Mouse (Mus musculus) midbrain, embryonic 16.5 days (tissue): Measurements from ENCODE around the gene Itgax. TPM values are rescaled to one million over a fixed set of nuclear protein-coding genes. Genes with fewer than 3 reads are reported as not detected.

Source experiments
- ATAC-seq: fragments of 200-750 bp; cut with Nextera tagmentation; 2 replicates; pipeline ENCODE4 v1.8.0; 2017; ENCODE audit warnings: moderate TSS enrichment
- H3K27ac ChIP-seq: fragments of 300-500 bp; sonication (generic); 2 replicates; pipeline ENCODE4 v1.5.1; 2014; ENCODE audit warnings: mild to moderate bottlenecking, low read length, mixed read lengths
- H3K27me3 ChIP-seq: fragments of 300-500 bp; sonication (generic); 2 replicates; pipeline ENCODE4 v1.6.1; 2014; ENCODE audit warnings: low read depth, low read length, mixed read lengths; ENCODE audit not compliant: control insufficient read depth, insufficient read depth
- H3K36me3 ChIP-seq: fragments of 300-500 bp; sonication (generic); 2 replicates; pipeline ENCODE4 v1.6.1; 2014; ENCODE audit warnings: mild to moderate bottlenecking, low read length, moderate library complexity, mixed read lengths; ENCODE audit not compliant: control insufficient read depth, insufficient read depth
- H3K4me1 ChIP-seq: fragments of 300-500 bp; sonication (generic); 2 replicates; pipeline ENCODE4 v1.6.1; 2014; ENCODE audit warnings: mild to moderate bottlenecking, low read length, mixed read lengths; ENCODE audit not compliant: control insufficient read depth, insufficient read depth
- H3K4me2 ChIP-seq: fragments of 300-500 bp; sonication (generic); 2 replicates; pipeline ENCODE4 v1.6.1; 2014; ENCODE audit warnings: mild to moderate bottlenecking, low read length, mixed read lengths
- H3K4me3 ChIP-seq: fragments of 300-500 bp; sonication (generic); 2 replicates; pipeline ENCODE4 v1.5.1; 2014; ENCODE audit warnings: low read depth, mild to moderate bottlenecking, low read length, moderate library complexity, mixed read lengths
- H3K9ac ChIP-seq: fragments of 300-500 bp; sonication (generic); 2 replicates; pipeline ENCODE4 v1.6.1; 2014; ENCODE audit warnings: low read depth, low read length, mixed read lengths
- H3K9me3 ChIP-seq: fragments of 300-500 bp; sonication (generic); replicated peaks from 2 replicates; pipeline ENCODE4 v1.6.1; 2014; ENCODE audit warnings: mild to moderate bottlenecking, low read length, mixed read lengths; ENCODE audit not compliant: control insufficient read depth, poor library complexity, severe bottlenecking
- WGBS: fragments of 180-500 bp; shearing (Covaris S2); extraction: QIAGEN DNeasy Blood & Tissue Kit; methylation state at CpG from one replicate; pipeline ENCODE4 v1.1.7; 2014; 5-methylcytosine and 5-hydroxymethylcytosine counted together
- polyA plus RNA-seq: library from polyadenylated mRNA; unstranded; fragments of >200 nt; fragmentation: Nextera tagmentation; extraction: Ambion mirVana; gene quantifications from 2 replicates; pipeline ENCODE4 v1.2.1, GENCODE M21; 2015

Itgax gene
- polyA plus RNA-seq, 1 experiment from 2014 or later: 0.21 TPM

DNA sequence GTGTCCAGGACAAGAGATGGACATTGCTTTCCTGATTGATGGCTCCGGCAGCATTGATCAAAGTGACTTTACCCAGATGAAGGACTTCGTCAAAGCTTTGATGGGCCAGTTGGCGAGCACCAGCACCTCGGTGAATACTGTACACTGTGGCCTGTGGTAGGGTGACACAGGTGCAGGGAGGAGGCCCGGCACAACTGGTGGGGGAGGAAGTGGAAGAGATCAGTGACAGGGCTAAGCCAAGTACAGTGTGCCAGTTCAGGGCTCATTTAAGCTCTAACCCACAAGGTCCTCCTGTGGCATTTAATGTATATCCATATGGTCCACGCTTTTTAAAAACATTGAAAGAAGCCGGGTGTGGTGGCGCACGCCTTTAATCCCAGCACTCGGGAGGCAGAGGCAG is 52.3 kb downstream of the Itgax start:
- 93% methylated on average over 10 of the region's 10 CpGs for WGBS
- no peaks in the 10 kb centered on the region for H3K4me1 ChIP-seq
- no peak for ATAC-seq
- H3K4me2 ChIP-seq: no peak overlapping the region
- H3K9ac ChIP-seq: no peak overlapping the region
- H3K4me3 ChIP-seq: no peak overlapping the region
- H3K27ac ChIP-seq: no peak overlapping the region
- no peaks in the 10 kb centered on the region for H3K9me3 ChIP-seq
- H3K36me3 ChIP-seq: no peaks in the 10 kb centered on the region
- no peaks in the 10 kb centered on the region for H3K27me3 ChIP-seq

Other genes starting within 250 kb of the Itgax start
- gene Prss53, start 238.6 kb upstream of the Itgax start, polyA plus RNA-seq: 1.1 and 1.2 TPM in 2 replicates
- not detected in 2 replicates for gene Gm21974, start 234.1 kb upstream of the Itgax start, polyA plus RNA-seq
- 55.1 and 59.5 TPM in 2 replicates for gene Vkorc1, start 233.9 kb upstream of the Itgax start, polyA plus RNA-seq
- 61.3 and 67.1 TPM in 2 replicates for gene Bckdk, start 225.5 kb upstream of the Itgax start, polyA plus RNA-seq
- gene Kat8, start 217.0 kb upstream of the Itgax start, polyA plus RNA-seq: 46.9 and 48.3 TPM in 2 replicates
- 0.20 and 0.27 TPM in 2 replicates for gene Prss8, start 199.4 kb upstream of the Itgax start, polyA plus RNA-seq
- gene Prss36, start 182.8 kb upstream of the Itgax start, polyA plus RNA-seq: 12.2 and 13.4 TPM in 2 replicates
- gene Fus, start 162.1 kb upstream of the Itgax start, polyA plus RNA-seq: 283 and 325 TPM in 2 replicates
- gene Pycard, start 135.7 kb upstream of the Itgax start, polyA plus RNA-seq: 2.3 and 6.9 TPM in 2 replicates
- not detected in 2 replicates for gene Trim72, start 125.6 kb upstream of the Itgax start, polyA plus RNA-seq
- gene Itgam, start 66.9 kb upstream of the Itgax start, polyA plus RNA-seq: 0.83 and 0.90 TPM in 2 replicates
- gene Gm49368, start 66.9 kb upstream of the Itgax start, polyA plus RNA-seq: not detected in 2 replicates
- not detected in 2 replicates for gene Itgad, start 24.8 kb downstream of the Itgax start, polyA plus RNA-seq
- 0.38 TPM in 1 of 2 replicates, not detected in the other for gene Cox6a2, start 76.8 kb downstream of the Itgax start, polyA plus RNA-seq
- 12.4 and 12.7 TPM in 2 replicates for gene Armc5, start 107.8 kb downstream of the Itgax start, polyA plus RNA-seq
- 6.8 and 7.7 TPM in 2 replicates for gene 9130023H24Rik, start 108.5 kb downstream of the Itgax start, polyA plus RNA-seq
- gene Tgfb1i1, start 117.3 kb downstream of the Itgax start, polyA plus RNA-seq: 22.0 and 23.3 TPM in 2 replicates
- gene Slc5a2, start 136.1 kb downstream of the Itgax start, polyA plus RNA-seq: not detected in 2 replicates
- gene BC017158, start 168.6 kb downstream of the Itgax start, polyA plus RNA-seq: 22.9 and 25.9 TPM in 2 replicates